Mouse (Mus musculus) liver, embryonic 14.5 days (tissue): Measurements from ENCODE around the gene Kng2.

Experiments used
- CTCF ChIP-seq: IDR thresholded peaks from 2 replicates; pipeline ENCODE4 v1.5.1; 2016; ENCODE audit warnings: antibody characterized with exemption, low read depth, control low read depth
- EP300 ChIP-seq: IDR thresholded peaks from 2 replicates; pipeline ENCODE4 v1.6.1; 2016; ENCODE audit warnings: antibody characterized with exemption, low read depth

DNA sequence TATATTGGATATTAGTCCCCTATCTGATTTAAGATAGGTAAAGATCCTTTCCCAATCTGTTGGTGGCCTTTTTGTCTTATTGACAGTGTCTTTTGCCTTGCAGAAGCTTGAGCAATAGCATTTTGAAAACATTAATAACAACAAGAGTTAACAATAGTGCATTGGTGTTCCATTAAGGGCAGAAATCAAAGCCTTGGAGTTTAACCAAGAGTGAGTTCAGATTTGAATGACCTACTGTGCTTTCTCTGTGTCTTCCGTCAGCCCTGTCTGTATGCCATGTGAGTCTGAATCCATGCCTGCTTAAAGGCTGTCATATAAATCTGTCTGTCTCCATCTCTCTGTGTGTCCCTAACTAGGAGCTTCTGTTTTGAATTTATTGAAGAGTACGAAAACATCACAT, 81.9 kb downstream of the Kng2 start:
- TF ChIP-seq CTCF = no peak
- TF ChIP-seq EP300 = no peak
